Mouse (Mus musculus): Measurements from ENCODE around the gene Tshz2. TPM values are rescaled to one million over a fixed set of nuclear protein-coding genes. Genes with fewer than 3 reads are reported as not detected.

Gene Tshz2
- polyA plus RNA-seq, 1 experiment: 16.1 TPM

- DNase-seq: no peak
- Histone ChIP-seq H3K27ac (ENCODE audit: insufficient read depth, low read length) (no peak overlapping the region), H3K4me1 (ENCODE audit: control insufficient read depth, insufficient read depth, low read length) (no peaks in the 10 kb centered on the region; the same call in none of the 2 replicates), H3K4me3 (replicated peaks; ENCODE audit: insufficient read depth, low read depth, low read length) (no peak overlapping the region), H3K27me3 (ENCODE audit: control insufficient read depth, insufficient read depth, low read length) (no peaks in the 10 kb centered on the region)
- TF ChIP-seq CTCF (IDR thresholded peaks at IDR 0.05; ENCODE audit: borderline replicate concordance, insufficient read depth, low read depth, low read length) (no peak), POLR2A (IDR thresholded peaks at IDR 0.05; ENCODE audit: borderline replicate concordance, insufficient read depth, low read length) (no peak)
- 95% methylated on average over 9 of the region's 9 CpGs for WGBS
These were observed 119.3 kb downstream of the Tshz2 start for GRCm38 (mm10) chr2:169752126-169752525.

- Histone ChIP-seq H3K4me3 (replicated peaks; ENCODE audit: insufficient read depth, low read depth, low read length) (no peak overlapping the region), H3K4me1 (ENCODE audit: control insufficient read depth, insufficient read depth, low read length) (no peaks in the 10 kb centered on the region; the same call in none of the 2 replicates), H3K27ac (ENCODE audit: insufficient read depth, low read length) (no peak overlapping the region), H3K27me3 (ENCODE audit: control insufficient read depth, insufficient read depth, low read length) (no peaks in the 10 kb centered on the region)
- 90% methylated on average over 9 of the region's 9 CpGs for WGBS
- TF ChIP-seq CTCF (IDR thresholded peaks at IDR 0.05; ENCODE audit: borderline replicate concordance, insufficient read depth, low read depth, low read length) (no peak), POLR2A (IDR thresholded peaks at IDR 0.05; ENCODE audit: borderline replicate concordance, insufficient read depth, low read length) (no peak)
- no peak for DNase-seq
These were observed 120.6 kb downstream of the Tshz2 start for GRCm38 (mm10) chr2:169753432-169753831.

- no peak for DNase-seq
- TF ChIP-seq POLR2A (IDR thresholded peaks at IDR 0.05; ENCODE audit: borderline replicate concordance, insufficient read depth, low read length): no peak
- no peak for TF ChIP-seq CTCF (IDR thresholded peaks at IDR 0.05; ENCODE audit: borderline replicate concordance, insufficient read depth, low read depth, low read length)
- H3K27me3 ChIP-seq (ENCODE audit: control insufficient read depth, insufficient read depth, low read length): no peaks in the 10 kb centered on the region
- H3K4me3 ChIP-seq (replicated peaks; ENCODE audit: insufficient read depth, low read depth, low read length): no peak overlapping the region
- H3K27ac ChIP-seq (ENCODE audit: insufficient read depth, low read length): no peak overlapping the region
- 66% methylated on average over 7 of the region's 7 CpGs for whole genome bisulfite sequencing
- no peaks in the 10 kb centered on the region; the same call in none of the 2 replicates for H3K4me1 ChIP-seq (ENCODE audit: control insufficient read depth, insufficient read depth, low read length)
These were observed 122.3 kb downstream of the Tshz2 start for GRCm38 (mm10) chr2:169755091-169755490.

DNA sequence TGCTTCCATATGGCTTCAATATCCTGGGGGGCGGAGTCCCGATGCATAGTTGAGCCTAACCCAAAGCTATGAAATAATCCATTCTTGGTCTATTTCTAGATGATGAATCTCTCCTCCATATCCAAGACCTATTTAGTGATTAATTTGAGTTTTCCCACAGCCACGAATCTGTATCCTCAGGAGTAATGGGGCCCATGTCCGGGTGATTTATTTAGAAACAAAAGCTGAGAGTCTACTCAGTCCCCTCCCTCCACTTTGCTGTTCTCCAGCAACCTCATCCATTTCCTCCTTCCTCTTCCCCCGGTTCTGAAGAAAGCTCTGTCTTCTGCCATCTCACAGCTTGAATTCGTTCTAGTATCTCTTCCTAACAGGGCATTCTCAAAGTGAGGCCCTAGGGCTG lies 125.3 kb downstream of the Tshz2 start:
- no peak overlapping the region for H3K4me3 ChIP-seq (replicated peaks; ENCODE audit: insufficient read depth, low read depth, low read length)
- TF ChIP-seq POLR2A (IDR thresholded peaks at IDR 0.05; ENCODE audit: borderline replicate concordance, insufficient read depth, low read length) (no peak), CTCF (IDR thresholded peaks at IDR 0.05; ENCODE audit: borderline replicate concordance, insufficient read depth, low read depth, low read length) (no peak)
- 69% methylated on average over 6 of the region's 6 CpGs for WGBS
- H3K4me1 ChIP-seq (ENCODE audit: control insufficient read depth, insufficient read depth, low read length): no peaks in the 10 kb centered on the region; the same call in 1 of the 2 replicates
- DNase-seq: no peak
- H3K27ac ChIP-seq (ENCODE audit: insufficient read depth, low read length): no peak overlapping the region
- no peaks in the 10 kb centered on the region for H3K27me3 ChIP-seq (ENCODE audit: control insufficient read depth, insufficient read depth, low read length)

GRCm38 (mm10) chr2:169760117-169760516 lies 127.3 kb downstream of the Tshz2 start:
- H3K27me3 ChIP-seq (ENCODE audit: control insufficient read depth, insufficient read depth, low read length): no peaks in the 10 kb centered on the region
- no peaks in the 10 kb centered on the region; the same call in 1 of the 2 replicates for H3K4me1 ChIP-seq (ENCODE audit: control insufficient read depth, insufficient read depth, low read length)
- TF ChIP-seq CTCF (IDR thresholded peaks at IDR 0.05; ENCODE audit: borderline replicate concordance, insufficient read depth, low read depth, low read length) (no peak), POLR2A (IDR thresholded peaks at IDR 0.05; ENCODE audit: borderline replicate concordance, insufficient read depth, low read length) (no peak)
- no peak overlapping the region for H3K27ac ChIP-seq (ENCODE audit: insufficient read depth, low read length)
- WGBS: 96% methylated on average over 1 of the region's 1 CpGs
- H3K4me3 ChIP-seq (replicated peaks; ENCODE audit: insufficient read depth, low read depth, low read length): no peak overlapping the region
- DNase-seq: no peak

GRCm38 (mm10) chr2:169761726-169762125 lies 128.9 kb downstream of the Tshz2 start:
- 44% methylated on average over 3 of the region's 3 CpGs for WGBS
- TF ChIP-seq POLR2A (IDR thresholded peaks at IDR 0.05; ENCODE audit: borderline replicate concordance, insufficient read depth, low read length): no peak
- TF ChIP-seq CTCF (IDR thresholded peaks at IDR 0.05; ENCODE audit: borderline replicate concordance, insufficient read depth, low read depth, low read length): no peak
- no peak overlapping the region for H3K27ac ChIP-seq (ENCODE audit: insufficient read depth, low read length)
- H3K27me3 ChIP-seq (ENCODE audit: control insufficient read depth, insufficient read depth, low read length): no peaks in the 10 kb centered on the region
- DNase-seq: no peak
- no peak overlapping the region for H3K4me3 ChIP-seq (replicated peaks; ENCODE audit: insufficient read depth, low read depth, low read length)
- H3K4me1 ChIP-seq (ENCODE audit: control insufficient read depth, insufficient read depth, low read length): no peaks in the 10 kb centered on the region; the same call in 1 of the 2 replicates

DNA sequence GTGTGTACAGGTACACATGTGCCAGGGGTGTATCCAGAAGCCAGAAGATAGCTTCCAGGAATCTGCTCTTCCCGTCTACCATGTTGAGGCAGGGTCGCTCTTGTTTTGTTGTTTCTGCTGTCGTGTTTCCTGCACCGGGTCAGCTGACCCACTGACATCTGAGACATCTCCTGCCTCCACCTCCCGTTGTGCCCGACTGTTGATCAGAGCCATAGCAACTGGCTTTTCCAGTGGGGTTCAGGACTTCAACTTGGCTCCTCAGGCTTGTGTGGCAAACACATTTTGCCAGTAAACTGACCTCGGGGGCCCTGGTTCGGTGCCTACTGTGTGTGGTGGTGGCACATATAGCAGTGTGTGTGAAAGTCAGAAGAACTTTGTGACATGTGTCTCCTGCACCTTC lies 129.5 kb downstream of the Tshz2 start:
- Histone ChIP-seq H3K4me3 (replicated peaks; ENCODE audit: insufficient read depth, low read depth, low read length) (no peak overlapping the region), H3K27me3 (ENCODE audit: control insufficient read depth, insufficient read depth, low read length) (no peaks in the 10 kb centered on the region), H3K27ac (ENCODE audit: insufficient read depth, low read length) (no peak overlapping the region), H3K4me1 (ENCODE audit: control insufficient read depth, insufficient read depth, low read length) (no peaks in the 10 kb centered on the region; the same call in 1 of the 2 replicates)
- WGBS: 71% methylated on average over 8 of the region's 8 CpGs
- DNase-seq: no peak
- TF ChIP-seq POLR2A (IDR thresholded peaks at IDR 0.05; ENCODE audit: borderline replicate concordance, insufficient read depth, low read length) (no peak), CTCF (IDR thresholded peaks at IDR 0.05; ENCODE audit: borderline replicate concordance, insufficient read depth, low read depth, low read length) (no peak)

DNA sequence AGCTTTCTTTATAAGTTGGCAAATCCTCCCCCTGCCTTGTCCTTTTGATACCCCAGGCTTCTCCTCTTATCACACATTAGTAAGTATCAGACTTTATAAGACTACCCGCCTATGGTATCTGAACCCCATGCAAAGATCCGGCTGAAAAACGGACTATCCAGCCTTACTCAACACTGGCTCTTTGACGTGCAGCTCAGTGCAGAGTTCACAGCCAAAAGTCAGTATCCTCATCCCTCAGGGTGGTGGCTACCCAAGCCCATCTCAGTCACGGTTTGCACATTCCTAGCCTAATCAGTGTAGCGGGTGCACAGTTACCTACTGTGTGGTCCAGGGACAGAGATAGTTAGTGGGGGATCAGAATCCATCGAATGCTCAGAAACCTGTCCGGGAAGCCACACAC lies 130.9 kb downstream of the Tshz2 start:
- Histone ChIP-seq H3K27ac (ENCODE audit: insufficient read depth, low read length) (no peak overlapping the region), H3K4me1 (ENCODE audit: control insufficient read depth, insufficient read depth, low read length) (no peaks in the 10 kb centered on the region; the same call in 1 of the 2 replicates), H3K27me3 (ENCODE audit: control insufficient read depth, insufficient read depth, low read length) (no peaks in the 10 kb centered on the region), H3K4me3 (replicated peaks; ENCODE audit: insufficient read depth, low read depth, low read length) (no peak overlapping the region)
- DNase-seq: no peak
- TF ChIP-seq CTCF (IDR thresholded peaks at IDR 0.05; ENCODE audit: borderline replicate concordance, insufficient read depth, low read depth, low read length) (no peak), POLR2A (IDR thresholded peaks at IDR 0.05; ENCODE audit: borderline replicate concordance, insufficient read depth, low read length) (no peak)
- 80% methylated on average over 8 of the region's 8 CpGs for WGBS
